Mouse (Mus musculus) bone marrow, adult 2 months (tissue): ENCODE measurements around the gene Cnrip1.

Experiments used
- CTCF ChIP-seq: fragments of 200-500 bp; IDR thresholded peaks from 2 replicates; pipeline ENCODE4 v1.5.1; 2011; ENCODE audit warnings: low read length, control low read depth; ENCODE audit not compliant: control insufficient read depth, insufficient read depth
- POLR2A ChIP-seq: fragments of 200-500 bp; IDR thresholded peaks from 2 replicates; pipeline ENCODE4 v1.6.1; 2011; ENCODE audit warnings: low read depth, mild to moderate bottlenecking, control low read depth, low read length, borderline replicate concordance; ENCODE audit not compliant: control insufficient read depth

DNA sequence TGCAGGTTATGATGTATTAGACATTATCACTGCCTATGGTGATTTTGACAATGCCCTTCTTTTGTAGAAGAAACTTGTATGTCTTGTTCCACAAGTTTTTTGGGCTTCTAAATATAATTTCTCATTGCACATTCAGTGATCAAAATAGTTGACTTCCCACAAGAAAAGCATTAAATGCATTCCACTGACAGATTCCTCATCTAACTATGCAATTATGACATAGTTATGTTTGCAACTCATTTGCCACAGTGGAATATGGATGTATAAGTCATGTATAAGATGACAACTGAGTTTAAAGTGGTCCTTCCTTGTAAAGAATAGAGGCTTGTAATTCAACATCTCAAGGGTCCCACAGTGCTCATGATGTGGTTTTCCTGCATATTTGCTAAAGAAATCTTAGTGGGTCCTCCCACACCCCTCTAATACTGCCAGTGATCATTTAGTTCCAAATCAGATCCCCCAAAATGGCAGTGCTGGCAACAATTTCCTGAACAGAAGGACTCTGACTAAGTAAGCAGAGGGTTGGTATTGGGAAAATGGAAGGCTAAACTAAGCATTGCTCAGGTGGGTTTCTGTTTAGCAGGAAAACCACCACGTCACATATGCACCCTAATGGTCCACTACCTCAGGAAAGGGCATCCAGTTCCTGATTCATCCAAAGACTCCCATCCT, 61.2 kb downstream of the Cnrip1 start:
- TF ChIP-seq CTCF (no peak), POLR2A (no peak)
